10 mouse cellular contexts compared by ENCODE assay signal in genomic region chr5:92252797-92253343, GRCm38 (mm10). TPM values are rescaled to one million over a fixed set of nuclear protein-coding genes. Genes with fewer than 3 reads are reported as not detected.
DNase-seq lines count a peak whose midpoint lies in the region; ATAC-seq lines count a peak whose summit lies in the region.
"Had no signal": no experiment of that assay in that cellular context is flagged by ENCODE, and none has a peak within 500 bp of the region (broad histone marks: within the 10 kb centered on the region; RNA-seq: fewer than 3 reads in every experiment).

No protein-coding gene starts in this region.

- 19% methylated on average over 18 of the region's 18 CpGs for WGBS in embryonic facial prominence, embryonic 11.5 days
- WGBS in hindbrain, embryonic 13.5 days = 19% methylated on average over 18 of the region's 18 CpGs
- WGBS in kidney, embryonic 14.5 days = 36% methylated on average over 18 of the region's 18 CpGs

- H3K4me1 ChIP-seq in embryonic facial prominence, embryonic 11.5 days (ENCODE audit: control insufficient read depth, insufficient read depth, low read length) = no peaks in the 10 kb centered on the region
- H3K4me1 ChIP-seq in hindbrain, embryonic 13.5 days (replicated peaks) = peaks cover 12% of the 10 kb centered on the region
- peaks cover 12% of the 10 kb centered on the region; the same call in 1 of the 2 replicates for H3K4me1 ChIP-seq in kidney, embryonic 14.5 days (ENCODE audit: control insufficient read depth, insufficient read depth, low read length)

- no peaks in the 10 kb centered on the region for H3K27me3 ChIP-seq in embryonic facial prominence, embryonic 11.5 days (ENCODE audit: control insufficient read depth, insufficient read depth, low read length)
- no peaks in the 10 kb centered on the region for H3K27me3 ChIP-seq in hindbrain, embryonic 13.5 days
- no peaks in the 10 kb centered on the region for H3K27me3 ChIP-seq in kidney, embryonic 14.5 days (ENCODE audit: control insufficient read depth, insufficient read depth, low read length)

- no peak overlapping the region for H3K27ac ChIP-seq in embryonic facial prominence, embryonic 11.5 days (replicated peaks; ENCODE audit: low read depth, low read length)
- H3K27ac ChIP-seq in hindbrain, embryonic 13.5 days = no peak overlapping the region
- no peak overlapping the region for H3K27ac ChIP-seq in kidney, embryonic 14.5 days (ENCODE audit: low read depth, low read length)

- ATAC-seq in embryonic facial prominence, embryonic 11.5 days (replicated peaks; ENCODE audit: insufficient number of reproducible peaks, low FRiP score, low TSS enrichment, low read depth) = no peak
- ATAC-seq in hindbrain, embryonic 13.5 days (ENCODE audit: low FRiP score) = peak; percentile 67
- no peak for ATAC-seq in megakaryocyte progenitor cell, adult 5-6 weeks (replicated peaks; ENCODE audit: poor library complexity)
- no peak for ATAC-seq in kidney, embryonic 14.5 days (ENCODE audit: low FRiP score, low TSS enrichment)

- DNase-seq in left cerebral cortex, adult 18-20 months (ENCODE audit: low spot score in 2 of 2) = peak; percentile 17 to 23
- DNase-seq in left cerebral cortex, adult 9 months (ENCODE audit: low spot score in 2 of 2) = no peak
- peak; percentile 56 for DNase-seq in embryonic facial prominence, embryonic 11.5 days (ENCODE audit: low spot score)
- DNase-seq in retina, embryonic 14.5 days (ENCODE audit: low spot score) = peak; percentile 69
- no peak for DNase-seq in urinary bladder, postnatal 10 days (ENCODE audit: low spot score)

- 0 out of 2 replicates have a peak overlapping the region, but pooled peaks have one; percentile 13 for H3K9ac ChIP-seq in embryonic facial prominence, embryonic 11.5 days (replicated peaks; ENCODE audit: low read length)
- H3K9ac ChIP-seq in hindbrain, embryonic 13.5 days = peak overlapping the region; percentile 31; the same call in 1 of the 2 replicates
- no peak overlapping the region for H3K9ac ChIP-seq in kidney, embryonic 14.5 days (ENCODE audit: low read depth, low read length)

- no peak overlapping the region for H3K4me2 ChIP-seq in embryonic facial prominence, embryonic 11.5 days (ENCODE audit: low read depth, low read length)
- peak overlapping the region; percentile 46 for H3K4me2 ChIP-seq in hindbrain, embryonic 13.5 days
- no peak overlapping the region for H3K4me2 ChIP-seq in kidney, embryonic 14.5 days (replicated peaks; ENCODE audit: low read depth, low read length)

- H3K4me3 ChIP-seq in embryonic facial prominence, embryonic 11.5 days (ENCODE audit: low read depth, low read length) = no peak overlapping the region
- H3K4me3 ChIP-seq in hindbrain, embryonic 13.5 days = peak overlapping the region; percentile 20; the same call in 1 of the 2 replicates
- H3K4me3 ChIP-seq in kidney, embryonic 14.5 days (ENCODE audit: low read length) = no peak overlapping the region

- no peaks in the 10 kb centered on the region for H3K9me3 ChIP-seq in embryonic facial prominence, embryonic 11.5 days (replicated peaks; ENCODE audit: control insufficient read depth, low read length)
- no peaks in the 10 kb centered on the region for H3K9me3 ChIP-seq in hindbrain, embryonic 13.5 days
- H3K9me3 ChIP-seq in kidney, embryonic 14.5 days (ENCODE audit: control insufficient read depth, low read length) = no peaks in the 10 kb centered on the region

- H3K36me3 ChIP-seq in embryonic facial prominence, embryonic 11.5 days (replicated peaks; ENCODE audit: control insufficient read depth, insufficient read depth, low read depth, low read length) = no peaks in the 10 kb centered on the region
- H3K36me3 ChIP-seq in hindbrain, embryonic 13.5 days = no peaks in the 10 kb centered on the region
- no peaks in the 10 kb centered on the region for H3K36me3 ChIP-seq in kidney, embryonic 14.5 days (ENCODE audit: control insufficient read depth, insufficient read depth, low read length)

RNA-seq across cellular contexts. Expression of gene Ppef2, which starts 3.2 kb away (rescaled TPM):
- under 1 TPM; 0.46 to 0.91 TPM for total RNA-seq in left cerebral cortex, adult 18-20 months (2021)
- 0.31 TPM in 1 of 2 replicates, not detected in the other for polyA plus RNA-seq in embryonic facial prominence, embryonic 11.5 days (2014; fragmentation: Nextera tagmentation; extraction: Ambion mirVana)
- polyA plus RNA-seq in hindbrain, embryonic 13.5 days (2015; fragmentation: Nextera tagmentation; extraction: Ambion mirVana) = 0.32 and 0.70 TPM in 2 replicates
- total RNA-seq in megakaryocyte progenitor cell, adult 5-6 weeks (2015) = 0.99 TPM in 1 of 2 replicates, not detected in the other
- 0.37 TPM in 1 of 2 replicates, not detected in the other for total RNA-seq in megakaryocyte progenitor cell, adult 5-6 weeks (2017)
- 0.31 TPM in 1 of 2 replicates, not detected in the other for polyA plus RNA-seq in kidney, embryonic 14.5 days (2014; fragmentation: Nextera tagmentation; extraction: Ambion mirVana)

RNA-seq across cellular contexts. Expression of gene Naaa, which starts 25.1 kb away (rescaled TPM):
- 10 to 100 TPM; 37.9 to 38.9 TPM for total RNA-seq in left cerebral cortex, adult 18-20 months (2021)
- 2.9 and 4.1 TPM in 2 replicates for polyA plus RNA-seq in embryonic facial prominence, embryonic 11.5 days (2014; fragmentation: Nextera tagmentation; extraction: Ambion mirVana)
- 15.0 and 19.2 TPM in 2 replicates for polyA plus RNA-seq in hindbrain, embryonic 13.5 days (2015; fragmentation: Nextera tagmentation; extraction: Ambion mirVana)
- 12.0 and 15.0 TPM in 2 replicates for total RNA-seq in megakaryocyte progenitor cell, adult 5-6 weeks (2015)
- 7.1 and 13.5 TPM in 2 replicates for total RNA-seq in megakaryocyte progenitor cell, adult 5-6 weeks (2017)
- 18.6 and 22.9 TPM in 2 replicates for polyA plus RNA-seq in kidney, embryonic 14.5 days (2014; fragmentation: Nextera tagmentation; extraction: Ambion mirVana)

RNA-seq across cellular contexts. Expression of gene U90926, which starts 37.7 kb away (rescaled TPM):
- not detected for total RNA-seq in left cerebral cortex, adult 18-20 months (2021)
- polyA plus RNA-seq in embryonic facial prominence, embryonic 11.5 days (2014; fragmentation: Nextera tagmentation; extraction: Ambion mirVana) = not detected in 2 replicates
- polyA plus RNA-seq in hindbrain, embryonic 13.5 days (2015; fragmentation: Nextera tagmentation; extraction: Ambion mirVana) = not detected in 2 replicates
- not detected in 2 replicates for total RNA-seq in megakaryocyte progenitor cell, adult 5-6 weeks (2015)
- not detected in 2 replicates for total RNA-seq in megakaryocyte progenitor cell, adult 5-6 weeks (2017)
- polyA plus RNA-seq in kidney, embryonic 14.5 days (2014; fragmentation: Nextera tagmentation; extraction: Ambion mirVana) = not detected in 2 replicates
- total RNA-seq: layer of hippocampus, postnatal 14 days had no signal
- polyA plus RNA-seq: small intestine, adult 2 months had no signal

RNA-seq across cellular contexts. Expression of gene Sdad1, which starts 57.4 kb away (rescaled TPM):
- 10 to 100 TPM; 18.5 to 19.1 TPM for total RNA-seq in left cerebral cortex, adult 18-20 months (2021)
- 39.5 and 41.2 TPM in 2 replicates for polyA plus RNA-seq in embryonic facial prominence, embryonic 11.5 days (2014; fragmentation: Nextera tagmentation; extraction: Ambion mirVana)
- 31.1 and 33.7 TPM in 2 replicates for polyA plus RNA-seq in hindbrain, embryonic 13.5 days (2015; fragmentation: Nextera tagmentation; extraction: Ambion mirVana)
- 39.5 and 46.5 TPM in 2 replicates for total RNA-seq in megakaryocyte progenitor cell, adult 5-6 weeks (2015)
- total RNA-seq in megakaryocyte progenitor cell, adult 5-6 weeks (2017) = 69.5 and 86.2 TPM in 2 replicates
- polyA plus RNA-seq in kidney, embryonic 14.5 days (2014; fragmentation: Nextera tagmentation; extraction: Ambion mirVana) = 48.3 and 62.6 TPM in 2 replicates

Comparison
In these comparisons a context has a peak if more than half of its experiments do, and no peak if none do; other contexts are left out.
1. DNase-seq: peak in left cerebral cortex, adult 18-20 months (2 of 2), embryonic facial prominence, embryonic 11.5 days (single experiment) and retina, embryonic 14.5 days (single experiment); none in left cerebral cortex, adult 9 months (0 of 2) and urinary bladder, postnatal 10 days (single experiment).